Mouse (Mus musculus): ENCODE results near the gene Sirt3. TPM values are rescaled to one million over a fixed set of nuclear protein-coding genes. Genes with fewer than 3 reads are reported as not detected.

The Sirt3 gene
- total RNA-seq, 4 experiments from 2014 or later: 18.7 to 23.2 (median 22.2) TPM

GRCm38 (mm10) chr7:140848591-140848990 is 33.5 kb downstream of the Sirt3 start:
- DNase-seq (ENCODE audit: low spot score in 2 of 2): no peak

- no peak for DNase-seq (ENCODE audit: low spot score in 2 of 2)
Measured at GRCm38 (mm10) chr7:140847755-140848580, 34.1 kb downstream of the Sirt3 start, which contains the start of gene Odf3. Gene Odf3, plus strand, starts transcription at chr7:140847805.

GRCm38 (mm10) chr7:140846676-140847075 is 35.4 kb downstream of the Sirt3 start:
- DNase-seq (ENCODE audit: low spot score in 2 of 2): no peak

GRCm38 (mm10) chr7:140845683-140846082 is 36.4 kb downstream of the Sirt3 start:
- DNase-seq (ENCODE audit: low spot score in 2 of 2): no peak

GRCm38 (mm10) chr7:140844905-140845665 is 37.0 kb downstream of the Sirt3 start, which contains the start of gene Scgb1c1:
Gene Scgb1c1, plus strand, starts transcription at chr7:140845547.
- DNase-seq (ENCODE audit: low spot score in 2 of 2): peak; percentile 74 to 78

GRCm38 (mm10) chr7:140843806-140844205 is 38.3 kb downstream of the Sirt3 start:
- no peak for DNase-seq (ENCODE audit: low spot score in 2 of 2)

GRCm38 (mm10) chr7:140840750-140841735 is 41.1 kb downstream of the Sirt3 start:
- no peak for DNase-seq (ENCODE audit: low spot score in 2 of 2)

DNA sequence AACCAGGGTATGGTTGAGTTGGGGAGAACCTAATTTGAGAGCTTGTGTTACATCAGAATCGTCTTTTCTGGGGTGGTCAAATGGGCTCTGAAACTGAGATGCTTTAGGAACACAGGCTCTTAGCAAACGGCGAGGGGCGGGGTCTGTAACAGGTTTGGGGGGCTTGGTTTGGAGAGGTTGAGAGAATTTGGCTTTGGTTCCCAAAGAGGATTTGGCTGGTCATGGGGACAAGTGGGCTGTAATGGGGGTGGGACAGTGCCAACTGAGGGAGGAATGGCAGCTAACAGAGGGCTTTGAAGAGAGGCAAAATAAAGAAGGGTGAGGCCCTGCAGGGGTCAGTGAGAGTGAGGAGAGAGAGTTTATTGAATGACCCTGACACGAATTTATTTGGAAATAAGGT is 42.6 kb downstream of the Sirt3 start:
- no peak for DNase-seq (ENCODE audit: low spot score in 2 of 2)

GRCm38 (mm10) chr7:140836243-140837115 is 45.6 kb downstream of the Sirt3 start:
- DNase-seq (ENCODE audit: low spot score in 2 of 2): no peak

DNA sequence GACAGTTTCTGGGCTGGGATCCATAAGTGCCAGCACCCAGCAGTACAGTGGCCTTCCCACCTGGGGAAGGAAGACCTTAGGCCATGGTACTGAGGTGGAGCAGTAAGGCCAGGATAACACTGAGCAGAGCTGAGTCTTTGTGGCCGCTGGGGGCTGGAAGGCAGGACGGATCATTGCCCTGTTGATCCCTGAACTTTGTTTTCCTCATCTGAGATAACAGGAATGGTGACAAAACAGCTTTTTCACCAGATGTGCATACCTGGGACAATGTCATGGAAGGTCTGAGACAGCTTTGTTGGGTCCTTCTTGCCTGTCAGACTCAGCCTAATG is 46.4 kb downstream of the Sirt3 start:
- no peak for DNase-seq (ENCODE audit: low spot score in 2 of 2)

- no peak for DNase-seq (ENCODE audit: low spot score in 2 of 2)
Measured at GRCm38 (mm10) chr7:140834968-140835757, 46.9 kb downstream of the Sirt3 start, which contains the start of gene Urah. Gene Urah, plus strand, starts transcription at chr7:140835018.

GRCm38 (mm10) chr7:140833341-140833740 is 48.8 kb downstream of the Sirt3 start:
- no peak for DNase-seq (ENCODE audit: low spot score in 2 of 2)

GRCm38 (mm10) chr7:140831447-140831846 is 50.7 kb downstream of the Sirt3 start:
- no peak for DNase-seq (ENCODE audit: low spot score in 2 of 2)

DNA sequence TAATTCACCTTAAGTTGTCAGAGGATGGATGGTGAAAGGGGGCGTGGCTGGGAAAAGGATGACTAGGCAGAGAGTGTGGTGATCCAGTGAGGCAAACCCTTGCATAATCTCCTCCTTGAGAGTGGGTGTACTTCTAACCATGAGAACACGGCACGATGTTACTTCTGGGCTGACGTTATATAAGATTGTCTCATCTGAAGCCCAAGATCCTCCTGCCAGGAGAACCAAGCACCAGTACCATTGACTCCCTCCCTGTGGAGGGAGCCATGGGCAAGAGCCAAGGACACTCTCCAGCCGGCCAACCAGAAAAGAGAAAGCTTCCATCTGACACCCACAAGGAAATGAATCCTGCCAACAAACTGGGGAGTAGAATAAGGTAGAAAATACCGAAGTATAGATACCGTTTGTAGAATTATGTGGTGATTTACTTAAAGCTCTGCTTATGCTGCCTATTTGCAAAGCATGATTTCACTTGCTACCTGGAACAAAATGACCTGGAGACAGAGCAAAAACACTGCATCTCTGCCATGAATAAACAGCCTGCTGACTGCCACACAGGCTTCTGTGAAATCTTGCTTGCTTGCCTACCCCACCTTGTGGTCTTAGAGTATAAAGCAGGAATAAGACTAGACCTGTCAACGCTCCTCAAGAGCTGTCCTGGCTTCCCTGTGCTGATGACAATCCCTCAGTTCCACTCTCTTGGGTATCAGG is 53.8 kb downstream of the Sirt3 start:
- no peak for DNase-seq (ENCODE audit: low spot score in 2 of 2)

- no peak for DNase-seq (ENCODE audit: low spot score in 2 of 2)
Measured at GRCm38 (mm10) chr7:140822731-140823130, 59.4 kb downstream of the Sirt3 start.

DNA sequence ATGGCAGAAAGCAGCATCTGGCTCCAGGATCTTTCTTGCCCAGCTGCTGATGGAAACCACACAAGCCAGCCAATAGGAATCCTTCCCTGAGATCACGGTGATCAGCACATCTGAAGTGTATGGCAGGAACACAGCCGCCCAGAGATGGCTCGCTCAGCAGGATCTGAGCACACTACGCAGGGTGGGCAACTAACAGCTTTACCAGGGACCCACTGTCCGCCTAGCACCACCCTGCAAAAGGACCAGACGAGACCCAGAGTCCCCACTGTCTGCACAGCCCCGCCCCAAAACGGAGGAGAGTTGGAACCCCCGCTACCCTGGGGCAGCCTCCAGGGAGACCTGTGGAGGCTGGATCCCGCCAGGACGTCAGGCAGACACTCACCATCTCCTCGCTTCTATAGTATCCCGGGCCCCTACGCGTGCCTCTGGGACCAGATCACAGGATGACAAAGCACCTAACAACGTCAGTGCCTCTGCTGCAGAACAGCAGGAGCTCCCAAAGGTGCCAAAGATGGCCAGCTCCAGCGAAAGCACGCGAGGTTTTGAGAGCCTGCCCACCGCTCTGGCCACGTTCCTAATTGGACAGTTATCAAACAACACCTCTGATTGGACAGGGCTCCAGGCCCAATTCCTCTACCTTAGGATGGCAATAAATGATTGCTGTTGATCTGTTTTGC is 60.3 kb downstream of the Sirt3 start, which contains the start of gene Zfp941:
Zfp941 (minus strand) TSS at position 526 of the 677 bp plus-strand sequence.
- no peak for DNase-seq (ENCODE audit: low spot score in 2 of 2)

- DNase-seq (ENCODE audit: low spot score in 2 of 2): no peak
Measured at GRCm38 (mm10) chr7:140821305-140821652, 60.8 kb downstream of the Sirt3 start.

DNA sequence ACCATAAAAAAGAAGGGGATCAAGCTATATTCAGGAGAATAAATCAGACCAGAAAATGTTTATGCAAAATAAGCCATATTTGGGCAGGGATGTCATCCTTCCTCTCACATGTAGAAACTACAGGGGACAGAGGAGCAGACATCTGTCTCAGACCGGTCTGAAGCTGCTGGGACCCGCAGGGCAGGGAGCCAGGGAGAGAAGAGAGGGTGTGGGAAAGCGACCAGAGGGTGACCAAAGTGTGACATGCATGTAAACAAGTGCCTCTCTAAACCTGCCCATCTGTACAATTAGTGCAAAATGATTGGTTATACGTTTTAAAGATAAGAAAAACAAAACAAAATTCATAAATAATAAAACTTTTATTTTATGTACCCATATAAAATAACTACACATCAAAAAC is 61.9 kb downstream of the Sirt3 start:
- DNase-seq (ENCODE audit: low spot score in 2 of 2): no peak

All from gastrocnemius, adult 8-10 months (tissue).